Mouse (Mus musculus) left cerebral cortex, adult 8-10 months (tissue): ENCODE measurements around the gene Acot11. TPM values are rescaled to one million over a fixed set of nuclear protein-coding genes. Genes with fewer than 3 reads are reported as not detected.
A peak's percentile ranks its signal among the peaks of the same experiment; 100 is the strongest.
"Not testable (repeated sequence)": the region's sequence is repeated elsewhere in the genome, so short reads cannot be mapped to it uniquely, and the experiment has no call there.

Source experiments
- DNase-seq, 2 experiments: peaks; one replicate each; pipeline ENCODE4 v3.0.0; 2022; ENCODE audit warnings: low spot score in 2 of 2
- total RNA-seq, 4 experiments: library from RNA; stranded (reverse); gene quantifications; 2 replicates each; pipeline ENCODE4 v1.2.4; 2022

Gene Acot11
- total RNA-seq, 4 experiments from 2014 or later, result 31.0 to 59.2 (median 51.8) TPM

- DNase-seq, result peak; percentile 67 to 91
Measured at GRCm38 (mm10) chr4:106778116-106778788, 26.5 kb downstream of the Acot11 start.

- DNase-seq, result peak; percentile 27 to 78
Measured at GRCm38 (mm10) chr4:106776998-106777397, 27.8 kb downstream of the Acot11 start.

GRCm38 (mm10) chr4:106775767-106776166 is 29.0 kb downstream of the Acot11 start:
- DNase-seq, result not testable (repeated sequence)

GRCm38 (mm10) chr4:106772558-106772957 is 32.2 kb downstream of the Acot11 start:
- DNase-seq, result no peak

- no peak for DNase-seq
Measured at GRCm38 (mm10) chr4:106769306-106769705, 35.5 kb downstream of the Acot11 start.

GRCm38 (mm10) chr4:106764166-106764565 is 40.6 kb downstream of the Acot11 start:
- no peak for DNase-seq

- DNase-seq, result no peak
Measured at GRCm38 (mm10) chr4:106751726-106752125, 53.1 kb downstream of the Acot11 start.

GRCm38 (mm10) chr4:106749699-106750098 is 55.1 kb downstream of the Acot11 start:
- peak; percentile 75 to 85 for DNase-seq

- DNase-seq, result no peak
Measured at GRCm38 (mm10) chr4:106747001-106747580, 57.7 kb downstream of the Acot11 start.

- DNase-seq, result no peak
Measured at GRCm38 (mm10) chr4:106745862-106746261, 58.9 kb downstream of the Acot11 start.

GRCm38 (mm10) chr4:106737904-106738303 is 66.9 kb downstream of the Acot11 start:
- DNase-seq, result no peak

- DNase-seq, result not testable (repeated sequence)
Measured at GRCm38 (mm10) chr4:106736884-106737283, 67.9 kb downstream of the Acot11 start.

GRCm38 (mm10) chr4:106733636-106734035 is 71.2 kb downstream of the Acot11 start, which contains the start of gene Fam151a:
TSS of gene Fam151a (plus strand) at chr4:106733889.
- no peak for DNase-seq

GRCm38 (mm10) chr4:106730814-106731213 is 74.0 kb downstream of the Acot11 start, which contains the start of gene Mroh7:
TSS of gene Mroh7 (minus strand) at chr4:106730925.
- DNase-seq, result no peak

- DNase-seq, result no peak
Measured at GRCm38 (mm10) chr4:106720631-106721030, 84.2 kb downstream of the Acot11 start.

GRCm38 (mm10) chr4:106713622-106714021 is 91.2 kb downstream of the Acot11 start:
- DNase-seq, result no peak

- DNase-seq, result peak; percentile 46 to 78
Measured at GRCm38 (mm10) chr4:106708408-106708807, 96.4 kb downstream of the Acot11 start.

GRCm38 (mm10) chr4:106707957-106708356 is 96.8 kb downstream of the Acot11 start:
- no peak for DNase-seq

- no peak for DNase-seq
Measured at GRCm38 (mm10) chr4:106705096-106705665, 99.6 kb downstream of the Acot11 start.

- peak; percentile 34 to 71 for DNase-seq
Measured at GRCm38 (mm10) chr4:106704416-106704815, 100.4 kb downstream of the Acot11 start.

GRCm38 (mm10) chr4:106703956-106704355 is 100.8 kb downstream of the Acot11 start:
- no peak for DNase-seq

GRCm38 (mm10) chr4:106700798-106701197 is 104.0 kb downstream of the Acot11 start:
- no peak for DNase-seq
